Mouse (Mus musculus) embryonic fibroblast, embryonic 13.5 days (primary cell): Measurements from ENCODE around the gene Tax1bp1. TPM values are rescaled to one million over a fixed set of nuclear protein-coding genes. Genes with fewer than 3 reads are reported as not detected.
A peak's percentile ranks its signal among the peaks of the same experiment; 100 is the strongest.
"Not testable (repeated sequence)": the region's sequence is repeated elsewhere in the genome, so short reads cannot be mapped to it uniquely, and the experiment has no call there.

Source experiments
- H3K27ac ChIP-seq: 2 replicates; pipeline ENCODE4 v1.5.1; 2012; ENCODE audit warnings: low read length, control low read depth, inconsistent platforms; ENCODE audit not compliant: insufficient read depth
- H3K4me1 ChIP-seq: 2 replicates; pipeline ENCODE4 v1.6.1; 2011; ENCODE audit warnings: low read length; ENCODE audit not compliant: control insufficient read depth, insufficient read depth
- H3K4me3 ChIP-seq: 2 replicates; pipeline ENCODE4 v1.5.1; 2011; ENCODE audit warnings: mild to moderate bottlenecking, control low read depth, low read length; ENCODE audit not compliant: insufficient read depth
- CTCF ChIP-seq: IDR thresholded peaks from 2 replicates; pipeline ENCODE4 v1.5.1; 2011; ENCODE audit warnings: mild to moderate bottlenecking, control low read depth, low read length, moderate library complexity, borderline replicate concordance; ENCODE audit not compliant: insufficient read depth
- POLR2A ChIP-seq: IDR thresholded peaks from 2 replicates; pipeline ENCODE4 v1.6.1; 2011; ENCODE audit warnings: low read depth, mild to moderate bottlenecking, control low read depth, low read length, moderate library complexity
- polyA plus RNA-seq: library from polyadenylated mRNA; stranded (reverse); fragments of >200 nt; gene quantifications from 2 replicates; pipeline ENCODE4 v1.2.4, GENCODE M21; 2011; ENCODE audit warnings: low read depth; ENCODE audit not compliant: missing spikeins, insufficient read length

Tax1bp1 gene
- polyA plus RNA-seq = 116 and 127 TPM in 2 replicates

DNA sequence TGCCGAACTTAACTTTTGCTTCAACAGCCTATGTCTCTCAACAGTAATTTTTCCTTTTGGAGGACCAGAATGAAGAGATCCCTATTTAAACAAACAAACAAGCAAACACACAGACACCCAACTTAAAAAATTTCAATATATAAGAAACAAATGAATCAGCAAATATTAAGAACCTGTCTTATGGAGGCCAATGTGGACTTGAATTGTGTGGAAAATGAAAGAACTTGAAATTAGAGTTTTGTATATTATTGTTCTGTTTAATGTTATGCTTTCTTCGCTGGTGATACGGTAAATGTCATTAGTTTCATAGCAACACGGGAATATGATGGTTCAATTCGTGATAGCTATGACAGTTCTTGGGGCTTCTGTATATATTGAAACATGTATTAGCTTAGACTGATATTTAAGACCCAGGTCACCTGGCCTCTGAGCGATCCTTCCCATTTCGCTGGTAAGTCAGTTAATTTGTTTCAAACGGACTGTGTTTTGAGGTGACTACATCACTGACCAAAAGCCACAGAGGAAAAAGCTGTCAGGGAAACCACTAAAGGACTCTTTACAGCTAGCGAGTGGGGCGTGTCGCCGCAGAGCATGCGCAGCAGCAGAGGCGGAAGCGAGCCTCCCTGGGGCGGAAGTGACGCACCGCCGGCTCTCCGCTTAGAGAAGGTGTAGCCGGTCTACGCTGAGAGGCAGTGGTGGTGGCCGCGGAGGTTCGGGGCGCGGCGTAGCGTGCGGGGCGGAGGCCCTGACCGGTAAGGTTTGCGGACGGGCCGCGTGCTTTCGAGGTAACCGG lies at the start of gene Tax1bp1:
TSS of gene Tax1bp1 (plus strand) at position 626 of the 793 bp plus-strand sequence.
- H3K4me3 ChIP-seq = peak within 1 kb of the TSS; percentile 91
- peak; percentile 87 for TF ChIP-seq POLR2A
- no peak for TF ChIP-seq CTCF
- no peaks in the 10 kb centered on the region for H3K4me1 ChIP-seq
- peak within 1 kb of the TSS; percentile 45; the same call in 1 of the 2 replicates for H3K27ac ChIP-seq

- H3K4me1 ChIP-seq = peaks cover 5% of the 10 kb centered on the region; the same call in 1 of the 2 replicates
- TF ChIP-seq POLR2A (no peak), CTCF (no peak)
- H3K4me3 ChIP-seq = no peak overlapping the region
- no peak overlapping the region for H3K27ac ChIP-seq
Observed at GRCm38 (mm10) chr6:52667641-52668040, 45.9 kb upstream of the Tax1bp1 start.

DNA sequence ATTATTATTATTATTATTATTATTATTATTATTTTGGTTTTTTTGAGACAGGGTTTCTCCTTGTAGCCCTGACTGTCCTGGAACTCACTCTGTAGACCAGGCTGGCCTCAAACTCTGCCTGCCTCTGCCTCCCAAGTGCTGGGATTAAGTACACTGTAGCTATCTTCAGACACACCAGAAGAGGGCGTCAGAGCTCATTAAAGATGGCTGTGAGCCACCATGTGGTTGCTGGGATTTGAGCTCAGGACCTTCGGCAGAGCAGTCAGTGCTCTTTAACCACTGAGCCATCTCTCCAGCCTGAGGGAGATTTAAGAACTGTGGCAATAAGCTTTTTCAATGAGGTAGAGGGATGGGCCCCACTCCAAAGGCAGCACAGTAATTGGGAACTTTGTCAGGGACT lies 43.7 kb upstream of the Tax1bp1 start:
- H3K4me3 ChIP-seq, H3K27ac ChIP-seq, H3K4me1 ChIP-seq: not testable (repeated sequence)

GRCm38 (mm10) chr6:52671791-52672190 lies 41.7 kb upstream of the Tax1bp1 start:
- H3K4me3 ChIP-seq = no peak overlapping the region
- TF ChIP-seq CTCF (no peak), POLR2A (no peak)

DNA sequence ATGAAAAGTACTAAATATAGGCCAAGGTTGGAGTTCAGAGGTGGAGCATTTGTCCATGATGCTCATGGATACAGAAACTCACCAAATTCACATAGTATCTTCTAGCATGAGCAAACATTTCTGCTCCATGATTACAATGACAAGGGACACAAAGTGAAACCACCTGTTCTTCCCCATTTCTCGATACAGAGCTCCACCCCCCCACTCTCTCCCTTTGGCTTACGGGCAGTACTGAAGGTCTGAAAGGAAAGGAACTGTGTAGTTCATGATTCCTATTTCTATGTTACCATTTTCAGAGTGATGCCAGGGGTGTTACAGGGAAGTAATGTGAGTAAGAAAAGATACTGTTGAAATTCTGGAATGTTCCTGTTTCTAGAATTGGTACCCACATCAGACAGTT lies 41.0 kb upstream of the Tax1bp1 start:
- Histone ChIP-seq H3K27ac (no peak overlapping the region), H3K4me3 (no peak overlapping the region), H3K4me1 (no peaks in the 10 kb centered on the region)
- TF ChIP-seq CTCF (no peak), POLR2A (no peak)

More at GRCm38 (mm10) chr6:52671791-52672190, 41.7 kb upstream of the Tax1bp1 start:
- Histone ChIP-seq H3K4me1 (no peaks in the 10 kb centered on the region), H3K27ac (no peak overlapping the region)

DNA sequence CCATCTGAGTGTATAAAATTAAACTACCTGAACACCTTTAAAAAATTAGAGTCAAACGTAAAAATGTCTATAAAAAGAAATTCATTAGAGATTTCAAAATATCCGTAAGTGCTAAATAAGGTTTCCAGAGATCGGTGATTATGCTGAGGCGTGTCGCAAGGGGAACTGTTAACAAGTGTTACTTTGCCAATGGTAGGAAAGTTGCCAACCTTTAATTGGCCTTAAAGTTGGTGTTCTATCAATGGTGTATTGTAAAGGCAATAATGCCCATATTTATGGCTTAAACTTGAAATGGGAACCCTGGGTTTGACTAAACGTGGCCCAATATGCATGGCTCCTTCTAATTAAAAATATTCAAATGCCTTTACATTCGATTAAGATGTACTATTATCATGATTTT lies 39.8 kb upstream of the Tax1bp1 start:
- TF ChIP-seq POLR2A = no peak
- no peak for TF ChIP-seq CTCF
- Histone ChIP-seq H3K4me3 (no peak overlapping the region), H3K4me1 (no peaks in the 10 kb centered on the region), H3K27ac (no peak overlapping the region)

DNA sequence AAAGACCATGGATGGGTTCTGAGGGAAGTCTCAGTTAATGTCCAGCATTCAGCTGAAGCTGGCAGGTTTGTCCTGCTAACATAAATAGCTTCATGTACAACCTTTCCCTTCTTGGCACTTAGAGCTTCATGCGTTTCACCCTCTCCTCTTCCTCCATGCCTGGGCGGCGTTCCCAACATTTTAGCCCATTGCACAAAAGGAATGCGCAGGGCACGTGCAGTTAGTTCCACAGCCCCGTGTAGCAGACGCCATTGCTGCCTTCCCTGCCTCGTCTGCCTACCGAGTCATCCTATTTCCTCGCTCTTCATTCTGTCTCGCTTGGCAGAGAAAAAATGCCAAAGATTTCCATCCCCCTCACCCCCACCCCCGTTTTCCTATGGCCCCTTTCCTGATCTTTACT lies 39.0 kb upstream of the Tax1bp1 start:
- Histone ChIP-seq H3K4me1 (no peaks in the 10 kb centered on the region), H3K27ac (no peak overlapping the region), H3K4me3 (no peak overlapping the region)
- no peak for TF ChIP-seq POLR2A
- TF ChIP-seq CTCF = no peak

DNA sequence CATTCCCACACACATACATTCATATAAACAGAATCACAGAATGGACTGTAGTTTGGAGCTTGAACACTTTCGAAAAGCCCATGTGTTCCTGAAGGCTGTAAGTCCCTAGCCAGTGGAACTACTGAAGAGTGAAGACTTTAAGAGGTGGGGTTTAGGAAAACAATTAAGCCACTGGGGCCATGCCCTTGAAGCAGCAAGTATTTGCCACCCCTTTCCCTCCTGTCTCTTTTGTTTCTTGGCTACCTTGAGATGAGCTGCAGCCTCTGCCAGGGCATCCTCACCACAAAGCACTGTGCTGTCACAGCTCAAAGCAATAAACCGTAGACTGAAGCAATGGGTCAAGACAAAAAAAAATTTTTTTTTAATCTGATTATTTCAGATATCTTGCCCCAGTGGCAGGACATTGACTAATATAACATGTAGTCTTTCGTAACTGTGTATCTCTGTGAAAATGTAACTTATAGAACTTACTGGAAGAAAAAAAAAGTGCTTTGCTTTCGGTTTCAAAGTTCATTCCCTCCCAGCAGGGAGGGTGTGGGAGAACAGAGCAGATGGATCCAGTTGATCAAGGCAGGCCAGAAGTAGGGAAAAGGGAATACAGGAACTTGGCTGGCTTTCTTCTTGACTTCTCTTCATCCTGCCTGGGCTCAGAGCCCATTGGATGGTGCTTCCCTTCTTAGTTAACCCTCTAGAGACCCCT lies 38.2 kb upstream of the Tax1bp1 start:
- no peak for TF ChIP-seq CTCF
- TF ChIP-seq POLR2A = no peak
- Histone ChIP-seq H3K4me3 (no peak overlapping the region), H3K27ac (no peak overlapping the region), H3K4me1 (no peaks in the 10 kb centered on the region)

DNA sequence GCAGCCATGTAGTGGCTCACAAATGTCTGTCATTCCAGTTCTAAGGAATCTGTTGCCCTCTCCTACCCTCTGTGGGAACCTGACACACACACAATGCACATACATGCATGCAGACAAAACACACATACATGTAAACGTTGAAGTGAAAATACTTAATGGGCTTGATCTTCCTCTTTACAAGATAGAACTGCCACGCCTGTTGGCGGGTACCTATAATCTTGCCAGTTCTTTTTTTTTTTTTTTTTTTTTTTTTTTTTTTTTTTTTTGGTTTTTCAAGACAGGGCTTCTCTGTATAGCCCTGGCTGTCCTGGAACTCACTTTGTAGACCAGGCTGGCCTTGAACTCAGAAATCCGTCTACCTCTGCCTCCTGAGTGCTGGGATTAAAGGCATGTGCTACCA lies 36.0 kb upstream of the Tax1bp1 start:
- not testable (repeated sequence) for H3K27ac ChIP-seq, H3K4me1 ChIP-seq, H3K4me3 ChIP-seq

GRCm38 (mm10) chr6:52679565-52679964 lies 34.0 kb upstream of the Tax1bp1 start:
- TF ChIP-seq POLR2A = no peak
- no peak for TF ChIP-seq CTCF
- no peak overlapping the region for H3K27ac ChIP-seq
- no peak overlapping the region for H3K4me3 ChIP-seq
- H3K4me1 ChIP-seq = no peaks in the 10 kb centered on the region
